Mouse (Mus musculus) lung, postnatal 0 days (tissue): ENCODE results near the gene Prkcz.

Experiments
- CTCF ChIP-seq: IDR thresholded peaks from 2 replicates; pipeline ENCODE4 v1.5.1; 2016; ENCODE audit warnings: antibody characterized with exemption, mild to moderate bottlenecking
- EP300 ChIP-seq: IDR thresholded peaks from 2 replicates; pipeline ENCODE4 v1.6.1; 2016; ENCODE audit warnings: antibody characterized with exemption, mild to moderate bottlenecking, control low read depth

GRCm38 (mm10) chr4:155214188-155214587 is 147.0 kb downstream of the Prkcz start:
- TF ChIP-seq CTCF (no peak), EP300 (no peak)
